Mouse (Mus musculus): ENCODE data around the gene C130074G19Rik. TPM values are rescaled to one million over a fixed set of nuclear protein-coding genes. Genes with fewer than 3 reads are reported as not detected.

Gene C130074G19Rik
- total and polyA plus RNA-seq, 2 experiments from 2014 or later, result 0.85 to 6.6 TPM

- Histone ChIP-seq H3K27me3 (ENCODE audit: insufficient read depth, low read length) (no peaks in the 10 kb centered on the region), H3K36me3 (ENCODE audit: insufficient read depth, low read length) (no peaks in the 10 kb centered on the region), H3K4me1 (ENCODE audit: insufficient read depth, low read length) (no peaks in the 10 kb centered on the region), H3K4me3 (ENCODE audit: low read depth, low read length) (no peak overlapping the region), H3K27ac (ENCODE audit: low read depth, low read length) (no peak overlapping the region), H3K4me2 (ENCODE audit: low read depth, low read length, poor library complexity, severe bottlenecking) (no peak overlapping the region), H3K9me3 (ENCODE audit: low read length) (no peaks in the 10 kb centered on the region), H3K9ac (replicated peaks; ENCODE audit: low read length, poor library complexity, severe bottlenecking) (no peak overlapping the region)
- no peak for TF ChIP-seq CTCF (IDR thresholded peaks at IDR 0.05)
- no peak for ATAC-seq (ENCODE audit: low FRiP score)
- DNase-seq (ENCODE audit: low spot score), result no peak
- 83% methylated on average over 1 of the region's 1 CpGs for WGBS
Observed at GRCm38 (mm10) chr1:184871506-184871905, 11.5 kb downstream of the C130074G19Rik start.

GRCm38 (mm10) chr1:184870646-184871385, 12.2 kb downstream of the C130074G19Rik start:
- Histone ChIP-seq H3K27ac (ENCODE audit: low read depth, low read length) (no peak overlapping the region), H3K9ac (replicated peaks; ENCODE audit: low read length, poor library complexity, severe bottlenecking) (no peak overlapping the region), H3K4me1 (ENCODE audit: insufficient read depth, low read length) (no peaks in the 10 kb centered on the region), H3K4me2 (ENCODE audit: low read depth, low read length, poor library complexity, severe bottlenecking) (no peak overlapping the region), H3K36me3 (ENCODE audit: insufficient read depth, low read length) (no peaks in the 10 kb centered on the region), H3K27me3 (ENCODE audit: insufficient read depth, low read length) (no peaks in the 10 kb centered on the region), H3K9me3 (ENCODE audit: low read length) (no peaks in the 10 kb centered on the region), H3K4me3 (ENCODE audit: low read depth, low read length) (no peak overlapping the region)
- WGBS, result 87% methylated on average over 11 of the region's 11 CpGs
- ATAC-seq (ENCODE audit: low FRiP score) (no peak), DNase-seq (ENCODE audit: low spot score) (no peak)
- no peak for TF ChIP-seq CTCF (IDR thresholded peaks at IDR 0.05)

GRCm38 (mm10) chr1:184869939-184870565, 13.0 kb downstream of the C130074G19Rik start:
- Histone ChIP-seq H3K4me2 (ENCODE audit: low read depth, low read length, poor library complexity, severe bottlenecking) (no peak overlapping the region), H3K4me1 (ENCODE audit: insufficient read depth, low read length) (no peaks in the 10 kb centered on the region), H3K4me3 (ENCODE audit: low read depth, low read length) (no peak overlapping the region), H3K27me3 (ENCODE audit: insufficient read depth, low read length) (no peaks in the 10 kb centered on the region), H3K27ac (ENCODE audit: low read depth, low read length) (no peak overlapping the region), H3K9me3 (ENCODE audit: low read length) (no peaks in the 10 kb centered on the region), H3K9ac (replicated peaks; ENCODE audit: low read length, poor library complexity, severe bottlenecking) (no peak overlapping the region), H3K36me3 (ENCODE audit: insufficient read depth, low read length) (no peaks in the 10 kb centered on the region)
- no peak for DNase-seq (ENCODE audit: low spot score)
- TF ChIP-seq CTCF (IDR thresholded peaks at IDR 0.05), result no peak
- 39% methylated on average over 4 of the region's 4 CpGs for WGBS
- ATAC-seq (ENCODE audit: low FRiP score), result no peak

GRCm38 (mm10) chr1:184867640-184868120, 15.3 kb downstream of the C130074G19Rik start:
- H3K36me3 ChIP-seq (ENCODE audit: insufficient read depth, low read length), result no peaks in the 10 kb centered on the region
- DNase-seq (ENCODE audit: low spot score) (no peak), ATAC-seq (ENCODE audit: low FRiP score) (no peak)
- H3K27ac ChIP-seq (ENCODE audit: low read depth, low read length), result no peak overlapping the region
- H3K9me3 ChIP-seq (ENCODE audit: low read length), result no peaks in the 10 kb centered on the region
- H3K4me3 ChIP-seq (ENCODE audit: low read depth, low read length), result no peak overlapping the region
- H3K9ac ChIP-seq (replicated peaks; ENCODE audit: low read length, poor library complexity, severe bottlenecking), result no peak overlapping the region
- no peaks in the 10 kb centered on the region for H3K27me3 ChIP-seq (ENCODE audit: insufficient read depth, low read length)
- no peak overlapping the region for H3K4me2 ChIP-seq (ENCODE audit: low read depth, low read length, poor library complexity, severe bottlenecking)
- 77% methylated on average over 3 of the region's 3 CpGs for WGBS
- no peaks in the 10 kb centered on the region for H3K4me1 ChIP-seq (ENCODE audit: insufficient read depth, low read length)
- TF ChIP-seq CTCF (IDR thresholded peaks at IDR 0.05), result no peak

GRCm38 (mm10) chr1:184864381-184864801, 18.6 kb downstream of the C130074G19Rik start:
- Histone ChIP-seq H3K4me3 (ENCODE audit: low read depth, low read length) (no peak overlapping the region), H3K4me1 (ENCODE audit: insufficient read depth, low read length) (no peaks in the 10 kb centered on the region), H3K4me2 (ENCODE audit: low read depth, low read length, poor library complexity, severe bottlenecking) (no peak overlapping the region), H3K27me3 (ENCODE audit: insufficient read depth, low read length) (no peaks in the 10 kb centered on the region), H3K27ac (ENCODE audit: low read depth, low read length) (no peak overlapping the region), H3K9me3 (ENCODE audit: low read length) (no peaks in the 10 kb centered on the region), H3K36me3 (ENCODE audit: insufficient read depth, low read length) (no peaks in the 10 kb centered on the region), H3K9ac (replicated peaks; ENCODE audit: low read length, poor library complexity, severe bottlenecking) (no peak overlapping the region)
- no peak for TF ChIP-seq CTCF (IDR thresholded peaks at IDR 0.05)
- no peak for ATAC-seq (ENCODE audit: low FRiP score)
- DNase-seq (ENCODE audit: low spot score), result no peak
- 19% methylated on average over 7 of the region's 7 CpGs for WGBS

GRCm38 (mm10) chr1:184862636-184863035, 20.4 kb downstream of the C130074G19Rik start:
- 83% methylated on average over 6 of the region's 6 CpGs for WGBS
- no peak overlapping the region for H3K9ac ChIP-seq (replicated peaks; ENCODE audit: low read length, poor library complexity, severe bottlenecking)
- H3K27me3 ChIP-seq (ENCODE audit: insufficient read depth, low read length), result no peaks in the 10 kb centered on the region
- H3K4me3 ChIP-seq (ENCODE audit: low read depth, low read length), result no peak overlapping the region
- H3K36me3 ChIP-seq (ENCODE audit: insufficient read depth, low read length), result no peaks in the 10 kb centered on the region
- no peak for ATAC-seq (ENCODE audit: low FRiP score)
- H3K27ac ChIP-seq (ENCODE audit: low read depth, low read length), result no peak overlapping the region
- no peaks in the 10 kb centered on the region for H3K4me1 ChIP-seq (ENCODE audit: insufficient read depth, low read length)
- no peak overlapping the region for H3K4me2 ChIP-seq (ENCODE audit: low read depth, low read length, poor library complexity, severe bottlenecking)
- TF ChIP-seq CTCF (IDR thresholded peaks at IDR 0.05), result no peak
- H3K9me3 ChIP-seq (ENCODE audit: low read length), result no peaks in the 10 kb centered on the region
- no peak for DNase-seq (ENCODE audit: low spot score)
